Mouse (Mus musculus) neural tube, embryonic 11.5 days (tissue): ENCODE results near the gene Astn1. TPM values are rescaled to one million over a fixed set of nuclear protein-coding genes. Genes with fewer than 3 reads are reported as not detected.
A peak's percentile ranks its signal among the peaks of the same experiment; 100 is the strongest.

Experiments used
- ATAC-seq: fragments of 200-750 bp; cut with Nextera tagmentation; 2 replicates; pipeline ENCODE4 v1.8.0; 2017; ENCODE audit warnings: moderate number of reproducible peaks, mild to moderate bottlenecking, moderate TSS enrichment, moderate library complexity; ENCODE audit not compliant: insufficient read depth, low FRiP score, low TSS enrichment
- DNase-seq: peaks from one replicate; pipeline ENCODE4 v3.0.0-alpha.2; 2015; ENCODE audit warnings: low spot score
- H3K27ac ChIP-seq: fragments of 300-500 bp; sonication (generic); 2 replicates; pipeline ENCODE4 v1.5.1; 2014; ENCODE audit warnings: low read depth, mild to moderate bottlenecking, low read length
- H3K27me3 ChIP-seq: fragments of 300-500 bp; sonication (generic); 2 replicates; pipeline ENCODE4 v1.6.1; 2014; ENCODE audit warnings: mild to moderate bottlenecking, low read length, mixed read lengths; ENCODE audit not compliant: control insufficient read depth, insufficient read depth
- H3K36me3 ChIP-seq: fragments of 300-500 bp; sonication (generic); 2 replicates; pipeline ENCODE4 v1.6.1; 2014; ENCODE audit warnings: mild to moderate bottlenecking, low read length, moderate library complexity, mixed read lengths; ENCODE audit not compliant: control insufficient read depth, insufficient read depth
- H3K4me1 ChIP-seq: fragments of 300-500 bp; sonication (generic); 2 replicates; pipeline ENCODE4 v1.6.1; 2014; ENCODE audit warnings: low read length, mixed read lengths; ENCODE audit not compliant: control insufficient read depth, insufficient read depth
- H3K4me2 ChIP-seq: fragments of 300-500 bp; sonication (generic); 2 replicates; pipeline ENCODE4 v1.6.1; 2014; ENCODE audit warnings: low read depth, mild to moderate bottlenecking, moderate library complexity
- H3K4me3 ChIP-seq: fragments of 300-500 bp; sonication (generic); 2 replicates; pipeline ENCODE4 v1.5.1; 2014; ENCODE audit warnings: low read depth, low read length
- H3K9ac ChIP-seq: fragments of 300-500 bp; sonication (generic); 2 replicates; pipeline ENCODE4 v1.6.1; 2014; ENCODE audit warnings: mild to moderate bottlenecking, low read length
- H3K9me3 ChIP-seq: fragments of 300-500 bp; sonication (generic); 2 replicates; pipeline ENCODE4 v1.6.1; 2016; ENCODE audit warnings: low read length; ENCODE audit not compliant: control insufficient read depth
- WGBS: fragments of 180-500 bp; shearing (Covaris S2); extraction: QIAGEN DNeasy Blood & Tissue Kit; methylation state at CpG from one replicate; pipeline ENCODE4 v1.1.7; 2014; 5-methylcytosine and 5-hydroxymethylcytosine counted together
- polyA plus RNA-seq: library from polyadenylated mRNA; unstranded; fragments of >200 nt; fragmentation: Nextera tagmentation; extraction: Ambion mirVana; gene quantifications from 2 replicates; pipeline ENCODE4 v1.2.1, GENCODE M21; 2014

Astn1 gene
- polyA plus RNA-seq, 1 experiment from 2014 or later = 15.8 TPM

GRCm38 (mm10) chr1:158362292-158363101, 424 bp downstream of the Astn1 start:
- H3K4me2 ChIP-seq = peak overlapping the region; percentile 52
- H3K4me1 ChIP-seq = peaks cover 16% of the 10 kb centered on the region; the same call in 1 of the 2 replicates
- peak overlapping the region; percentile 48 for H3K4me3 ChIP-seq
- under 1% methylated on average over 35 of the region's 37 CpGs for WGBS
- no peaks in the 10 kb centered on the region for H3K9me3 ChIP-seq
- ATAC-seq (peak; percentile 79), DNase-seq (peak; percentile 63)
- no peaks in the 10 kb centered on the region for H3K36me3 ChIP-seq
- H3K9ac ChIP-seq = peak overlapping the region; percentile 59
- H3K27me3 ChIP-seq = 0 out of 2 replicates have a peak, but pooled peaks cover 2% of the 10 kb centered on the region
- H3K27ac ChIP-seq = peak overlapping the region; percentile 63

GRCm38 (mm10) chr1:158364461-158364860, 2.4 kb downstream of the Astn1 start:
- H3K36me3 ChIP-seq = no peaks in the 10 kb centered on the region
- peak; percentile 47 for DNase-seq
- 30% methylated on average over 1 of the region's 1 CpGs for WGBS
- H3K4me3 ChIP-seq = peak overlapping the region; percentile 16; the same call in 1 of the 2 replicates
- no peak overlapping the region for H3K9ac ChIP-seq
- peaks cover 16% of the 10 kb centered on the region; the same call in 1 of the 2 replicates for H3K4me1 ChIP-seq
- H3K4me2 ChIP-seq = peak overlapping the region; percentile 52
- H3K27ac ChIP-seq = no peak overlapping the region
- no peaks in the 10 kb centered on the region for H3K9me3 ChIP-seq
- 0 out of 2 replicates have a peak, but pooled peaks cover 2% of the 10 kb centered on the region for H3K27me3 ChIP-seq
- ATAC-seq = peak; percentile 59

DNA sequence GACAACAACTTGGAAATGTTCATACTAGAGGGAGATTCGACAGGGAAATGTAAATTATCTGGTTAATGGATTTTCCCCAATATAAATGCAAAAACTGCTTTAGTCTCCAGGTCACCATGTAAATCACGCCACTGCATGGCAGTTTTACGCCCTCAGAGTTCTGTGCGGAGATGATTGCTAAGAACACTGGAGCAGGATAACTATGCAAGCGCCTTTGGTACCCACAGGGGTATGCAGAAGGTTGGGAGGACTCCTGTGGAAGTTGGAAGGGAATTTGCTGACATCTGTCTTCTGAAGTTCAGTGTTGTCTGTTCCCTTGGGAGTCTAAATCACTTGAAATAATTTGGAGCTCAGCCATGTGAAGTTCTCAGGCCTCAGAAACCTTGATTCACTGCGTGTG, 20.2 kb downstream of the Astn1 start:
- Histone ChIP-seq H3K9ac (no peak overlapping the region), H3K4me3 (no peak overlapping the region), H3K27me3 (no peaks in the 10 kb centered on the region), H3K27ac (no peak overlapping the region), H3K36me3 (no peaks in the 10 kb centered on the region), H3K4me1 (peaks cover 5% of the 10 kb centered on the region; the same call in 1 of the 2 replicates), H3K4me2 (no peak overlapping the region), H3K9me3 (no peaks in the 10 kb centered on the region)
- ATAC-seq (0 out of 2 replicates have a peak, but pooled peaks have one; percentile 51), DNase-seq (peak; percentile 15)
- 45% methylated on average over 6 of the region's 6 CpGs for WGBS

- H3K9me3 ChIP-seq = no peaks in the 10 kb centered on the region
- DNase-seq (no peak), ATAC-seq (no peak)
- no peaks in the 10 kb centered on the region for H3K27me3 ChIP-seq
- no peak overlapping the region for H3K4me2 ChIP-seq
- no peak overlapping the region for H3K4me3 ChIP-seq
- H3K36me3 ChIP-seq = no peaks in the 10 kb centered on the region
- peaks cover 8% of the 10 kb centered on the region; the same call in 1 of the 2 replicates for H3K4me1 ChIP-seq
- no peak overlapping the region for H3K9ac ChIP-seq
- 83% methylated on average over 3 of the region's 3 CpGs for WGBS
- H3K27ac ChIP-seq = no peak overlapping the region
Measured at GRCm38 (mm10) chr1:158383210-158383609, 21.1 kb downstream of the Astn1 start.

DNA sequence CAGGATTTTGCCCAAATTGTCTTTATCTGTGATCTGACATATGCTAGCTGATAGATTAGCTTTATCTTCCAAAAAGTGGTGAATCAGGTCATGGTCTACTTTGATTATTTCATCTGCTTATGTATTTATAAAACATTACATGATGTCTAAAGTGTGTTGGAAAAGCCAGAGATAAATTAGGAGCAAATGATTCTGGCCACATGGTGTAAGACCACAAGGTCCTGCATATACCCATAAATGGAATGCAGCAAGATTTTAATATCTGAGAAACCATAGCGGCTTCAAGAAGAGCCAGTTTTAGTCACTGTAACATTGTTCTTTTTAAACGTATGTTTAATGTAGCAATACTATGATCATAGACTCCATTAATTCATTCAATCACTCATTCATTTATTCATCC, 23.2 kb downstream of the Astn1 start:
- ATAC-seq = no peak

GRCm38 (mm10) chr1:158386781-158387180, 24.7 kb downstream of the Astn1 start:
- peak; percentile 36 for ATAC-seq
- no peak overlapping the region for H3K4me3 ChIP-seq
- WGBS = 47% methylated on average over 3 of the region's 3 CpGs
- no peaks in the 10 kb centered on the region for H3K36me3 ChIP-seq
- no peak overlapping the region for H3K27ac ChIP-seq
- no peaks in the 10 kb centered on the region for H3K27me3 ChIP-seq
- H3K4me2 ChIP-seq = no peak overlapping the region
- no peaks in the 10 kb centered on the region for H3K9me3 ChIP-seq
- H3K9ac ChIP-seq = no peak overlapping the region
- no peak for DNase-seq
- H3K4me1 ChIP-seq = peaks cover 8% of the 10 kb centered on the region; the same call in 1 of the 2 replicates

More for the DNA sequence above, 23.2 kb downstream of the Astn1 start:
- Histone ChIP-seq H3K4me3 (no peak overlapping the region), H3K9ac (no peak overlapping the region), H3K36me3 (no peaks in the 10 kb centered on the region), H3K27me3 (no peaks in the 10 kb centered on the region), H3K9me3 (no peaks in the 10 kb centered on the region), H3K4me2 (no peak overlapping the region), H3K27ac (no peak overlapping the region), H3K4me1 (peaks cover 8% of the 10 kb centered on the region; the same call in 1 of the 2 replicates)
- no peak for DNase-seq
- WGBS = 93% methylated on average over 2 of the region's 2 CpGs

DNA sequence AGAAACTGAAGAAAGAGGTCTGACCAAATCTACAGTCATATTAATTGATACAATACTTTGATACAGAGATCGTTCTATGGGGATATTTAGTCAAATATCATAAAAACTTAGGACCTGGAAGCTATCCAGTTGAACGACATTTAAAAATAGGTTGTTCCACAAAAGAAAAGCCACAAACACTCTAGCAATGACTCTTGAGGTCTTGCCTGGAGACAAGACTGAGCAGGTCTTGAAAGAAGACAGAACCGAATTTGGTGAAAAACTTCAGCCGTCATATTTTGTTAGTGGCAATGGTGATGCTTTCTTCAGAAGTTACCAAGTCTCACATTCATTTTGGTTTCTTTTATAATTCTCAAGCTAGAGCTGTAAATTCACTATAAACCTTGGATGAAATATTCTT, 26.9 kb downstream of the Astn1 start:
- Histone ChIP-seq H3K27me3 (no peaks in the 10 kb centered on the region), H3K4me3 (no peak overlapping the region), H3K4me1 (0 out of 2 replicates have a peak, but pooled peaks cover 3% of the 10 kb centered on the region), H3K36me3 (no peaks in the 10 kb centered on the region), H3K4me2 (no peak overlapping the region), H3K27ac (no peak overlapping the region), H3K9ac (no peak overlapping the region), H3K9me3 (no peaks in the 10 kb centered on the region)
- ATAC-seq (no peak), DNase-seq (no peak)
- 93% methylated on average over 4 of the region's 4 CpGs for WGBS

DNA sequence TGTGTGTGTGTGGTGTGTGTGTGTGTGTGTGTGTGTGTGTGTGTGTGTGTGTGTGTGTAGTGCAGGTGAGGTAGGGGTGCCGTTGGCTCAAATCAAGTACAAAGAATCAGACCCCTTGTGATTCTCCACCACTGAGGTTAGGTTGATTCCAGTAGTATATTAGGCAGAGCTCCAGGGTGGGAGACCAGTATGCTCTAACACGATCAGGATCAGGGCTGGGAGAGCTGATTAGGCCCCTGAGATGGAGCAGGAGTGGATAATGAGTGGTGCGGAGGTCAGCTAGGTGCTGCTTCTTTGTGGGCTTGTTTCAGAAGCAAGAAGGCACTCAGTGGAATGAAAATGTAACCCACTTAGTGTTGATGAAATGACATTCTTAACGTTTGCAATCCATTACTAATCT, 28.6 kb downstream of the Astn1 start:
- Histone ChIP-seq H3K4me2 (no peak overlapping the region), H3K4me3 (no peak overlapping the region), H3K27ac (no peak overlapping the region), H3K4me1 (0 out of 2 replicates have a peak, but pooled peaks cover 3% of the 10 kb centered on the region), H3K9ac (no peak overlapping the region; the same call in 1 of the 2 replicates), H3K36me3 (no peaks in the 10 kb centered on the region), H3K9me3 (no peaks in the 10 kb centered on the region), H3K27me3 (no peaks in the 10 kb centered on the region)
- WGBS = 79% methylated on average over 4 of the region's 4 CpGs
- DNase-seq (no peak), ATAC-seq (no peak)

DNA sequence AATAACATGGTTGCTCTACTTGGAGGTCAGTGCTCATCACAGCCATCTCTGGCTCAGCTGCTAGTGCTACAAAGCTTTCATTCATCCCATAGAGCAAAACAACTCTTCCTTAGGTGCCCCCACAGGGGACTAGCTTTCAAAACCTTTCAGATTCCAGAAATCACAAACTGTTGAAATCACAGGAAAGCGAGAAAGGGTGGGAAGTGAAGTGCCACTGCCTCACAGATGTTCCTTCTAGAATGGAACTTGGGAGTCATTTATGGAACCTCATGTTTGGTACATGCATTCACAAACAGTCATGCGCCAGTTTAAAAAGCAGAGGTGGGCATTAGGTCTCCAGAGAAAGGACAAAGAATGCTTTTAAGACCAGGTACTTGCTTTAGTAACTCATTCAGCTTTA, 35.0 kb downstream of the Astn1 start:
- Histone ChIP-seq H3K4me2 (no peak overlapping the region), H3K27me3 (no peaks in the 10 kb centered on the region), H3K4me3 (no peak overlapping the region), H3K4me1 (no peaks in the 10 kb centered on the region), H3K27ac (no peak overlapping the region), H3K9ac (no peak overlapping the region), H3K36me3 (no peaks in the 10 kb centered on the region), H3K9me3 (no peaks in the 10 kb centered on the region)
- DNase-seq = no peak
- no peak for ATAC-seq
- 84% methylated on average over 2 of the region's 2 CpGs for WGBS
